Mouse (Mus musculus): Measurements from ENCODE around the gene Eif4a2. TPM values are rescaled to one million over a fixed set of nuclear protein-coding genes. Genes with fewer than 3 reads are reported as not detected.

The Eif4a2 gene
- polyA plus RNA-seq, 1 experiment = 143 TPM

DNA sequence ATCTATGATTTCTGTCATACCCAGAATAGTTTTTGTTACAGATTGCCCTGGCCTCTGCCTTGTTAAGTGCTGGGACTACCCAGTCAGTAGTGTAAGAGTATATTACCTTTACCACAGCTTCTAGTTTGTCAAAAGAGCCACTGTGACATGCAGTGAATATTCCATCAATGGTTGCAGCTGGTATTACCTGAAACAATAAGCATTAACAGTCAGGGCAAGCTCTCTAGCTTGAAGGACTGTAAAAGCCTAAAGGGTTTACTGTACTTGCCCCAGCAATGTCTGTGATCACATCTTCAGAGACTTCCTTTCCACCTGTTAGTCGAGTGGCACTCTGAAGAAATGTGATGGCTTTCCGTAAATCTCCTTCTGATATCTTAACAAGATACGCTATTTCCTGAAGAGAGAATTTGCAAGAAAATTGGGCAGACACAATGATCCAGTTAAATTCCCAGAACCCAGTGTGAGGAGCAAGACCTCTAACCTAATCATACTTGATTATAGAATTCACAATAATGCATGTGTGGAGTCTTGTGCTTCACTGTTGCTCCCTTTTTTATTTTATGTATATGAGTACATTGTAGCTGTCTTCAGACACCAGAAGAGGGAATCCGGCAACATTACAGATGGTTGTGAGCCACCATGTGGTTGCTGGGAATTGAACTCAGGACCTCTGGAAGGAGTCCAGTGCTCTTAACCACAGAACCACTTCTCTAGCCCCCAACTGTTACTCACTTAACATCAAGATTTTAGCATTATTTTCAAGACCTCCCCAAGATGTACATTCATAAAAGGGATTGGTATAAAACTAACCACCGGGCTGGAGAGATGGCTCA, 7.3 kb downstream of the Eif4a2 start:
- Histone ChIP-seq H3K36me3 (ENCODE audit: control insufficient read depth, insufficient read depth, low read length) (peaks cover 24% of the 10 kb centered on the region), H3K27ac (ENCODE audit: insufficient read depth, low read depth, low read length) (no peak overlapping the region), H3K4me1 (ENCODE audit: control insufficient read depth, insufficient read depth, low read length) (peaks cover 5% of the 10 kb centered on the region; the same call in 1 of the 2 replicates), H3K4me3 (ENCODE audit: insufficient read depth, low read depth, low read length) (no peak overlapping the region), H3K27me3 (replicated peaks; ENCODE audit: control insufficient read depth, insufficient read depth, low read length) (no peaks in the 10 kb centered on the region)
- DNase-seq = no peak
- TF ChIP-seq POLR2A (IDR thresholded peaks at IDR 0.05; ENCODE audit: low read depth, low read length) (no peak), CTCF (conservative IDR thresholded peaks at IDR 0.05; ENCODE audit: insufficient read depth, insufficient read length, low read depth, low read length) (no peak)
- 56% methylated on average over 5 of the region's 5 CpGs for WGBS

- H3K4me1 ChIP-seq (ENCODE audit: control insufficient read depth, insufficient read depth, low read length) = peaks cover 5% of the 10 kb centered on the region; the same call in 1 of the 2 replicates
- no peaks in the 10 kb centered on the region for H3K27me3 ChIP-seq (replicated peaks; ENCODE audit: control insufficient read depth, insufficient read depth, low read length)
- H3K4me3 ChIP-seq (ENCODE audit: insufficient read depth, low read depth, low read length) = no peak overlapping the region
- no peak overlapping the region for H3K27ac ChIP-seq (ENCODE audit: insufficient read depth, low read depth, low read length)
- TF ChIP-seq POLR2A (IDR thresholded peaks at IDR 0.05; ENCODE audit: low read depth, low read length) (no peak), CTCF (conservative IDR thresholded peaks at IDR 0.05; ENCODE audit: insufficient read depth, insufficient read length, low read depth, low read length) (no peak)
- peaks cover 21% of the 10 kb centered on the region for H3K36me3 ChIP-seq (ENCODE audit: control insufficient read depth, insufficient read depth, low read length)
- 73% methylated on average over 3 of the region's 3 CpGs for WGBS
- DNase-seq = no peak
Measured at GRCm38 (mm10) chr16:23115486-23115885, 8.2 kb downstream of the Eif4a2 start.

- no peaks in the 10 kb centered on the region for H3K4me1 ChIP-seq (ENCODE audit: control insufficient read depth, insufficient read depth, low read length)
- WGBS = 66% methylated on average over 4 of the region's 4 CpGs
- TF ChIP-seq POLR2A (IDR thresholded peaks at IDR 0.05; ENCODE audit: low read depth, low read length) = no peak
- no peak for TF ChIP-seq CTCF (conservative IDR thresholded peaks at IDR 0.05; ENCODE audit: insufficient read depth, insufficient read length, low read depth, low read length)
- no peak overlapping the region for H3K4me3 ChIP-seq (ENCODE audit: insufficient read depth, low read depth, low read length)
- DNase-seq = no peak
- H3K27ac ChIP-seq (ENCODE audit: insufficient read depth, low read depth, low read length) = no peak overlapping the region
- no peaks in the 10 kb centered on the region for H3K27me3 ChIP-seq (replicated peaks; ENCODE audit: control insufficient read depth, insufficient read depth, low read length)
- H3K36me3 ChIP-seq (ENCODE audit: control insufficient read depth, insufficient read depth, low read length) = peaks cover 11% of the 10 kb centered on the region
Measured at GRCm38 (mm10) chr16:23117173-23117572, 9.9 kb downstream of the Eif4a2 start.

DNA sequence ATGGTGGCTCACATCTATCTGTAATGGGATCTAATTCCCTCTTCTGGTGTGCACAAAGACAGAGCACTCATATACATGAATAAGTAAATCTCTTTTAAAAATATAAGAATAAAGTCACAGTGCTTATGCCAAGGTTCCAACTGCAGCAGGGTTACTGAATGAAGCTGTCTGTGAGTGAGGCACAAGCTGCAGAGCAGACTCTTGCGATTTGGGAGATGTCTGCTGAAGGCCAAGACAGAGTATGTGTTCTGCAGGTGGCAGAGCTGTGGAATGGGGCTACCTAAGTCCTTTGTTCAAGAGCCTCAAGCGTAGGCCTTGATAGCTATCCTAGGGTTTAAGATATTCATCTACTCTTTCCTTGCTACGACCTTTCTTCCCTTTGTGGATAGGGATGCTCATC, 15.2 kb downstream of the Eif4a2 start:
- Histone ChIP-seq H3K4me1 (ENCODE audit: control insufficient read depth, insufficient read depth, low read length) (no peaks in the 10 kb centered on the region), H3K27ac (ENCODE audit: insufficient read depth, low read depth, low read length) (no peak overlapping the region), H3K27me3 (replicated peaks; ENCODE audit: control insufficient read depth, insufficient read depth, low read length) (no peaks in the 10 kb centered on the region), H3K4me3 (ENCODE audit: insufficient read depth, low read depth, low read length) (no peak overlapping the region), H3K36me3 (ENCODE audit: control insufficient read depth, insufficient read depth, low read length) (no peaks in the 10 kb centered on the region)
- TF ChIP-seq CTCF (conservative IDR thresholded peaks at IDR 0.05; ENCODE audit: insufficient read depth, insufficient read length, low read depth, low read length) (no peak), POLR2A (IDR thresholded peaks at IDR 0.05; ENCODE audit: low read depth, low read length) (no peak)
- DNase-seq = no peak
- WGBS = 91% methylated on average over 3 of the region's 3 CpGs

GRCm38 (mm10) chr16:23123104-23123503, 15.9 kb downstream of the Eif4a2 start:
- no peaks in the 10 kb centered on the region for H3K36me3 ChIP-seq (ENCODE audit: control insufficient read depth, insufficient read depth, low read length)
- H3K4me3 ChIP-seq (ENCODE audit: insufficient read depth, low read depth, low read length) = no peak overlapping the region
- 97% methylated on average over 4 of the region's 4 CpGs for WGBS
- no peaks in the 10 kb centered on the region for H3K4me1 ChIP-seq (ENCODE audit: control insufficient read depth, insufficient read depth, low read length)
- no peak for DNase-seq
- no peaks in the 10 kb centered on the region for H3K27me3 ChIP-seq (replicated peaks; ENCODE audit: control insufficient read depth, insufficient read depth, low read length)
- no peak overlapping the region for H3K27ac ChIP-seq (ENCODE audit: insufficient read depth, low read depth, low read length)
- no peak for TF ChIP-seq CTCF (conservative IDR thresholded peaks at IDR 0.05; ENCODE audit: insufficient read depth, insufficient read length, low read depth, low read length)
- TF ChIP-seq POLR2A (IDR thresholded peaks at IDR 0.05; ENCODE audit: low read depth, low read length) = no peak

GRCm38 (mm10) chr16:23124398-23124797, 17.2 kb downstream of the Eif4a2 start:
- no peaks in the 10 kb centered on the region for H3K36me3 ChIP-seq (ENCODE audit: control insufficient read depth, insufficient read depth, low read length)
- 92% methylated on average over 4 of the region's 4 CpGs for WGBS

GRCm38 (mm10) chr16:23127311-23127672, 20.0 kb downstream of the Eif4a2 start:
- H3K27ac ChIP-seq (ENCODE audit: insufficient read depth, low read depth, low read length) = no peak overlapping the region
- TF ChIP-seq CTCF (conservative IDR thresholded peaks at IDR 0.05; ENCODE audit: insufficient read depth, insufficient read length, low read depth, low read length) (no peak), POLR2A (IDR thresholded peaks at IDR 0.05; ENCODE audit: low read depth, low read length) (no peak)
- under 1% methylated on average over 4 of the region's 4 CpGs for WGBS
- H3K36me3 ChIP-seq (ENCODE audit: control insufficient read depth, insufficient read depth, low read length) = no peaks in the 10 kb centered on the region
- no peak for DNase-seq
- no peaks in the 10 kb centered on the region for H3K27me3 ChIP-seq (replicated peaks; ENCODE audit: control insufficient read depth, insufficient read depth, low read length)
- peaks cover 4% of the 10 kb centered on the region; the same call in 1 of the 2 replicates for H3K4me1 ChIP-seq (ENCODE audit: control insufficient read depth, insufficient read depth, low read length)
- peak overlapping the region; percentile 88 for H3K4me3 ChIP-seq (ENCODE audit: insufficient read depth, low read depth, low read length)

More at GRCm38 (mm10) chr16:23124398-23124797, 17.2 kb downstream of the Eif4a2 start:
- DNase-seq = no peak
- H3K27ac ChIP-seq (ENCODE audit: insufficient read depth, low read depth, low read length) = no peak overlapping the region
- H3K4me3 ChIP-seq (ENCODE audit: insufficient read depth, low read depth, low read length) = no peak overlapping the region
- no peaks in the 10 kb centered on the region for H3K27me3 ChIP-seq (replicated peaks; ENCODE audit: control insufficient read depth, insufficient read depth, low read length)
- H3K4me1 ChIP-seq (ENCODE audit: control insufficient read depth, insufficient read depth, low read length) = peaks cover 4% of the 10 kb centered on the region; the same call in 1 of the 2 replicates
- TF ChIP-seq POLR2A (IDR thresholded peaks at IDR 0.05; ENCODE audit: low read depth, low read length) (no peak), CTCF (conservative IDR thresholded peaks at IDR 0.05; ENCODE audit: insufficient read depth, insufficient read length, low read depth, low read length) (no peak)
